Mouse (Mus musculus) intestine, embryonic 15.5 days (tissue): ENCODE results near the gene Xpc. TPM values are rescaled to one million over a fixed set of nuclear protein-coding genes. Genes with fewer than 3 reads are reported as not detected.

Source experiments
- ATAC-seq: fragments of 200-750 bp; cut with Nextera tagmentation; 2 replicates; pipeline ENCODE4 v1.8.0; 2017; ENCODE audit warnings: moderate TSS enrichment, moderate library complexity
- H3K27ac ChIP-seq: fragments of 300-500 bp; sonication (generic); 2 replicates; pipeline ENCODE4 v1.5.1; 2015; ENCODE audit warnings: mild to moderate bottlenecking, inconsistent platforms
- H3K27me3 ChIP-seq: fragments of 300-500 bp; sonication (generic); replicated peaks from 2 replicates; pipeline ENCODE4 v1.6.1; 2015; ENCODE audit warnings: inconsistent platforms
- H3K36me3 ChIP-seq: fragments of 300-500 bp; sonication (generic); 2 replicates; pipeline ENCODE4 v1.6.1; 2015; ENCODE audit warnings: inconsistent platforms
- H3K4me1 ChIP-seq: fragments of 300-500 bp; sonication (generic); replicated peaks from 2 replicates; pipeline ENCODE4 v1.6.1; 2015; ENCODE audit warnings: inconsistent platforms
- H3K4me2 ChIP-seq: fragments of 300-500 bp; sonication (generic); replicated peaks from 2 replicates; pipeline ENCODE4 v1.6.1; 2015; ENCODE audit warnings: mild to moderate bottlenecking, inconsistent platforms
- H3K4me3 ChIP-seq: fragments of 300-500 bp; sonication (generic); replicated peaks from 2 replicates; pipeline ENCODE4 v1.5.1; 2015; ENCODE audit warnings: inconsistent platforms
- H3K9ac ChIP-seq: fragments of 300-500 bp; sonication (generic); 2 replicates; pipeline ENCODE4 v1.6.1; 2015; ENCODE audit warnings: inconsistent platforms
- H3K9me3 ChIP-seq: fragments of 300-500 bp; sonication (generic); 2 replicates; pipeline ENCODE4 v1.6.1; 2016; ENCODE audit warnings: inconsistent platforms
- whole genome bisulfite sequencing: fragments of 180-500 bp; shearing (Covaris S2); methylation state at CpG from one replicate; pipeline ENCODE4 v1.1.7; 2015; 5-methylcytosine and 5-hydroxymethylcytosine counted together
- polyA plus RNA-seq: library from polyadenylated mRNA; unstranded; fragments of >200 nt; fragmentation: Nextera tagmentation; extraction: Ambion mirVana; gene quantifications from 2 replicates; pipeline ENCODE4 v1.2.1, GENCODE M21; 2015

The Xpc gene
- polyA plus RNA-seq, result 15.3 and 16.8 TPM in 2 replicates

DNA sequence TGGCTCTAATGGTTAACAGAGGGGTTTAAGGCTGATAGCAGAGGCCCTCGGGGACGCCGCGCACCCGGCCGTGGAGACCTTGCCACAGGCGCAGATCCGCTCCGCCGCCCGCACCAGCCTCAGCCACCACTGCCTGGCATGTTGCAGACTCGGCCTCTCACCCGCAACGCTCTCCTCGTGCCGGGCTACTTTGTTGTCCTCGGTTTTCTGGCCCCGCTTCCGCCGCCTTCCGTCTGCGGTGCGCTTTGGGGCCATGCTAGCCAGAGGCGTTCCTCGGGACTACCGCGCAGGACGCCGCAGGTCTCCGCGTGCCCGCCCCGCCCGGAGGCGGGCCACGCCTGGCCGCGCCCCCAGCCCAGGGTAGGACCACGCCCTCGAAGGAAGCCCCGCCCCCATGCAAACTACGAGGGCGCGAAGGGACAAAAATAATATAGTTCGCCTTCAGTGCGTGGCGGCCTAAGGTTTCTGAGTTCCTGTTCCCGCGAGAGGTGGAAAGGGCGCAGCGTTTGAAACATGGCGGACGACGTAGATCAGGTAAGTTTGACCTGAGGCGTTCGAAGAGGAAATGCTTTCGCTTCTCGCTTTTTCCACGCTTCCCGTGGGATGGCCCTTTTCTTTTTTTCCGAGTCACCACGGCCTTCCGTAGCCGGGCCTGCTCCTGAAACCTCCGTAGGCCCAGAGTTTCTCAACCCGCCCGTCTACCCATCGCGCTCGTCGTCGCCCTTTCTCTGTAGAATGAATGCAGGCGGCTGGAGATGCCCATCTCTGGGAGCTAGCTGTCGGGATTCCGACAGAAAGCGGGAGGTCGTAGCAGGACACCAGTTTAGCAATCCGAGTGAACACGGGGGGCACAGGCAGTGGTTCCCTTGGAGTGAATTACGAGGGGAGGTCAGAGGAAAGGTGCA lies at the start of gene Xpc, which contains the start of gene Lsm3:
Gene Xpc, minus strand, starts transcription at position 344 of the 905 bp plus-strand sequence.
Gene Lsm3, plus strand, starts transcription at position 384 of the 905 bp plus-strand sequence.
- ATAC-seq, result peak; percentile 99
- Histone ChIP-seq H3K9ac (peak within 1 kb of the TSS; percentile 83), H3K4me3 (peak within 1 kb of the TSS; percentile 67), H3K9me3 (no peaks in the 10 kb centered on the region), H3K36me3 (peaks cover 10% of the 10 kb centered on the region), H3K4me2 (peak within 1 kb of the TSS; percentile 77), H3K4me1 (peaks cover 4% of the 10 kb centered on the region; the same call in 1 of the 2 replicates), H3K27me3 (no peaks in the 10 kb centered on the region), H3K27ac (peak within 1 kb of the TSS; percentile 74; the same call in 1 of the 2 replicates)
- WGBS, result under 1% methylated on average over 80 of the region's 80 CpGs

DNA sequence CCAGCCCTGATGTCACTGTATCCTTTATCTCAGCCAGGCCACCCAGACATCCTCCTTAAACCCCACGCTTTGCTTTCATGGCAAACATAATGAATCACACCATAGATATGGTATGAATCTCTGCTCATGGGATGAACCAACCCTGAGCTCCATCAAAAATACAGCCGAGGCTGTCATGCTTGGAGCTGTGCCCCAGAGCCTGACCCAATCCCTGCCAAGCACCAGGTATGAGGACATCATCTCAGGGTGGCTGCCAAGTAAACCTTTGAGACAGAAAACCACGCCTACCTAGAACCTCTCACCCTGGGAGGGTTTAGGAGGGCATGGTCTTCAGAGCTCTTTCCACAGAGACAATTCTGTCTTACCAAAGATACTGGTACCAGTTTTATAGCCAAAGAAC lies 47.3 kb upstream of the Xpc start:
- 70% methylated on average over 3 of the region's 3 CpGs for WGBS
- Histone ChIP-seq H3K27ac (no peak overlapping the region), H3K4me3 (no peak overlapping the region), H3K27me3 (no peaks in the 10 kb centered on the region), H3K9me3 (no peaks in the 10 kb centered on the region), H3K4me2 (no peak overlapping the region), H3K4me1 (peaks cover 6% of the 10 kb centered on the region), H3K36me3 (no peaks in the 10 kb centered on the region), H3K9ac (no peak overlapping the region)
- no peak for ATAC-seq

DNA sequence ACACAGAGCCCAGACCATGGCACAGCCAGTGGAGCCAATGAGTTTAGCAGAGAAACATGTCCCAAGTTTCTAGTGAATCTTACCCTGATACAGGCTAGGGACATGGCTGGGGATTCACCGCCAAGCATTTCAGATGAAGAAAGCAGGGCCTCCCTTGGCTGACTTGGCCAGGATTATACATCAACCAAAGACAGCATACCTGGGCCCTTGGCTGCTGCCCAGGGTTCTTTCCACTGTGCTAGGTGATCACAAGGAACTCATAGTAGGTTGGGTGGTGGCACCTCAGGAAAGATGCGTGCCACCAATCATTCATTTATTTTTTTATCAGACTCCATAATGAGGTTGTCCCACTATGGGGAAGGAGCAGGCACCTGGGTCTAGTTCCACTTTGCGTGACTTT lies 44.5 kb upstream of the Xpc start:
- no peak for ATAC-seq
- no peak overlapping the region for H3K9ac ChIP-seq
- 94% methylated on average over 3 of the region's 3 CpGs for WGBS
- H3K4me2 ChIP-seq, result no peak overlapping the region
- no peaks in the 10 kb centered on the region for H3K27me3 ChIP-seq
- no peak overlapping the region for H3K4me3 ChIP-seq
- no peaks in the 10 kb centered on the region for H3K9me3 ChIP-seq
- H3K36me3 ChIP-seq, result no peaks in the 10 kb centered on the region
- H3K4me1 ChIP-seq, result no peaks in the 10 kb centered on the region
- H3K27ac ChIP-seq, result no peak overlapping the region

DNA sequence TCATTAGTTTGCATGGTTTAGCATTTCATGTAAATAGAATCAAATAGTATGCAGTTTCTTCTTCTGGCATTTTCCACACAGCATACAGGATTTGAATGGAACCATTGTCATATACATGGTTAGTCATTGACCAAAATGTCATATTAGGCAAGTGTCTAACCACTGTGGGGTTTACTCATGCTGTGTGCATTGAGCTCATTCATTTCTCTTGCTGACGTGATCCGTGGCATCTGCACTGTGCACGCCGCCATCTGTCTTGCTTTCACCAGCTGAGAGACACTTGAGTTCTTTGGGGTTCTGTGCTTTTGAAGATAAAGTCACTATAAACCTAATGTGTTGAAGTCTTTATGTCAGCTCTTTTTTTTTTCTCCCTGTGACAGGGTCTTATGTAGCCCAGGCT lies 43.7 kb upstream of the Xpc start:
- H3K4me3 ChIP-seq, result no peak overlapping the region
- H3K4me2 ChIP-seq, result no peak overlapping the region
- H3K4me1 ChIP-seq, result no peaks in the 10 kb centered on the region
- H3K27me3 ChIP-seq, result no peaks in the 10 kb centered on the region
- H3K27ac ChIP-seq, result no peak overlapping the region
- H3K9ac ChIP-seq, result no peak overlapping the region
- H3K36me3 ChIP-seq, result no peaks in the 10 kb centered on the region
- ATAC-seq, result no peak
- H3K9me3 ChIP-seq, result no peaks in the 10 kb centered on the region
- WGBS, result 70% methylated on average over 4 of the region's 4 CpGs

DNA sequence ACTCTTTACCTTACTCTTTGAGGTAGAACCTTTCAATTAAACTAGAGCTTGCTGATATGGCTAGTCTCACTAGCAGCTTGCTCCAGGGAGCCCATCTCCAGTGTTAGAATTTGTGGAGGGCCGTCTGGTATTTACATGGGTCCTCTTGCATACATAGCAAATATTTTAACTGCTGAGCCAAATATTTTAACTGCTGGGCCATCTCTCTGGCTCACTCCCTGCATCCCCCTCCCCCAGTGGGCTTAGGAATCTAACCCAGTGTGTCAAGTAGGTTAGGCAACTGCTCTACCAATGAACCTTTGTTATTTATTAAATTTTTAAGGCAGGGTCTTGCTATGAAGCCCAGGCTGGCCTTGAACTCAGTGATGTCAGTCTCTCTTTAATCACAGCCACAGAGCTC lies 42.9 kb upstream of the Xpc start:
- WGBS, result 11% methylated on average over 1 of the region's 1 CpGs
- no peaks in the 10 kb centered on the region for H3K9me3 ChIP-seq
- H3K4me3 ChIP-seq, result no peak overlapping the region

DNA sequence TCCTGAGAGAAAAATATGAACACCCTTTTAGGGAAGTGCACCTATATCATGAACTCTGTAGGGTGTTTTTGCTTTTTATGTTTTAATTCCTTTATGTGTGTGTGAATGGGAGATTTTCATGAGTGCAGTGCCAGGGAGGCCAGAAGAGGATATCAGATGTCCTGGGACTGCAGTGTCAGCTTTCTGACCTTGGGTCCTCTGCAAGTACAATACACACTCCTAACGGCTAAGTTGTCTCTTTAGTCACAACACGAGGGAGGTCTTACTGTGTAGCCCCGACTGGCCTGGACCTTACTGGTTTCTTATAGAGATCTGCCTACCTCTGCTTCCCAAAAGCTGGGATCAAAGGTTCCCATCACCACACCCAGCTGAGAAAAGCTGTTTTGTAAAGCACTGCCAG lies 37.0 kb upstream of the Xpc start:
- 53% methylated on average over 3 of the region's 3 CpGs for WGBS
- Histone ChIP-seq H3K9ac (no peak overlapping the region), H3K27me3 (no peaks in the 10 kb centered on the region), H3K27ac (no peak overlapping the region), H3K4me1 (no peaks in the 10 kb centered on the region), H3K4me2 (no peak overlapping the region), H3K9me3 (no peaks in the 10 kb centered on the region), H3K36me3 (no peaks in the 10 kb centered on the region), H3K4me3 (no peak overlapping the region)
- ATAC-seq, result no peak

More for the DNA sequence above, 42.9 kb upstream of the Xpc start:
- Histone ChIP-seq H3K4me2 (no peak overlapping the region), H3K27me3 (no peaks in the 10 kb centered on the region), H3K36me3 (no peaks in the 10 kb centered on the region), H3K27ac (no peak overlapping the region), H3K9ac (no peak overlapping the region), H3K4me1 (no peaks in the 10 kb centered on the region)
- no peak for ATAC-seq

DNA sequence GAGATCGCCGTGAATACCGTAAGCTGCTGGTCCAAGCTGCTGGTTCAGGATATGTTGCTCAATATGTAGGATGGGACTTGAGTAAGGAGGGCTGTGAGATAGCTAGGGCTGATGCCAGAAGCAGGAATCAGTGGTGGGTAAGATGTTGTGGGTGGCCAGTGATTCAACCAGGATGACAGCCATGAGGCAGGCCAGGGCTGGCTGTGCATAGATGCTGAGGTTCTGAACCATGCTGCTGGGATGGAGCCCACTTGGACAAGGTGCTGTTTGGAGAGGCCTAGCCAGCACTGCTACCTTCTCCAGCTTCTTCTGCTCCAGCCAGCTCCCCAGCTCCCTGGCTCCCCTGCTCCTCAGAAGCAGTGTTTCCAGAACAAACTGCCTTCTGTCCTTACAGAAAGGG lies 36.0 kb upstream of the Xpc start:
- Histone ChIP-seq H3K27ac (no peak overlapping the region), H3K4me3 (no peak overlapping the region), H3K4me1 (no peaks in the 10 kb centered on the region), H3K4me2 (no peak overlapping the region), H3K36me3 (no peaks in the 10 kb centered on the region), H3K27me3 (no peaks in the 10 kb centered on the region), H3K9ac (no peak overlapping the region), H3K9me3 (no peaks in the 10 kb centered on the region)
- no peak for ATAC-seq
- WGBS, result 95% methylated on average over 3 of the region's 3 CpGs

DNA sequence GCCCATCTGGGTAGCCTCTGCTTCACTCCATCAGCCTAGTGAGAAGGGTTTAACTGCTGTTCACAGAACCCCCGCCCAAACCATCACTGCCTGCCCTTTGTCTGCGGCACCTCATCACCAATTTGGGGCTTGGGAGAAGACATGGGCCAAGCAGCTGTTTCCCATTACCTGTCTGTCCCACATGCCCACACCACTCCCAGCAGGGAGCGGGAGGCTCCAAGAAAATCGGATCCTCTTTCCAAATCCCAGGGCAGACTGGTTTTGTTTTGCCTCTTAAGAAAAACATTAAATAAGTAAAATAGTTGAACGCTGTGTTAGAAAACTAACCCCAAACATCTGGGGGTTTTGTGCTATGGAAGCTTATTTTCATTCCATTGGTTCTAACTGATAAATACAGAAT lies 33.9 kb upstream of the Xpc start:
- Histone ChIP-seq H3K27me3 (no peaks in the 10 kb centered on the region), H3K4me2 (no peak overlapping the region), H3K4me1 (no peaks in the 10 kb centered on the region), H3K36me3 (no peaks in the 10 kb centered on the region), H3K4me3 (no peak overlapping the region), H3K9ac (no peak overlapping the region), H3K9me3 (no peaks in the 10 kb centered on the region), H3K27ac (no peak overlapping the region)
- 65% methylated on average over 5 of the region's 5 CpGs for WGBS
- ATAC-seq, result no peak

DNA sequence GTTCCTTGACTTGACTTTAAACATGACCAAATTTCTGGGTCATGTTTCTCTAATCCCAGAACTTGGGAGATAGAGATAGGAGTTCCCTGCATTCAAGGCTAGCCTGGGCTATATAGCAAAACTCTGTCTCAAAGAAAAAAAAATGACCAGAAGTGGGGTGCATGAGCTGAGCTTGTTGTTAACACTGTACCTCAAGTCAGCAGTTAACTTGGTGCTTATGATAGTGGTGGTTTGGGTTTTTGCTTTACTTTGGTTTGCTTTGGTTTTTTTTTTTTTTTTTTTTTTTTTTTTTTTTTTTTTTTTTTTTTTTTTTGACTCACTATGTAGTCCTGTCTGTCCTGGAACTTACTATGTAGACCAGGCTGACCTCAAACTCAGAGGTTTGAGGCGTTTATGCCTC lies 31.6 kb upstream of the Xpc start:
- Histone ChIP-seq H3K27ac (no peak overlapping the region), H3K9ac (no peak overlapping the region), H3K27me3 (no peaks in the 10 kb centered on the region), H3K9me3 (no peaks in the 10 kb centered on the region), H3K36me3 (no peaks in the 10 kb centered on the region), H3K4me2 (no peak overlapping the region), H3K4me1 (no peaks in the 10 kb centered on the region), H3K4me3 (no peak overlapping the region)
- WGBS, result 54% methylated on average over 1 of the region's 1 CpGs
- no peak for ATAC-seq

DNA sequence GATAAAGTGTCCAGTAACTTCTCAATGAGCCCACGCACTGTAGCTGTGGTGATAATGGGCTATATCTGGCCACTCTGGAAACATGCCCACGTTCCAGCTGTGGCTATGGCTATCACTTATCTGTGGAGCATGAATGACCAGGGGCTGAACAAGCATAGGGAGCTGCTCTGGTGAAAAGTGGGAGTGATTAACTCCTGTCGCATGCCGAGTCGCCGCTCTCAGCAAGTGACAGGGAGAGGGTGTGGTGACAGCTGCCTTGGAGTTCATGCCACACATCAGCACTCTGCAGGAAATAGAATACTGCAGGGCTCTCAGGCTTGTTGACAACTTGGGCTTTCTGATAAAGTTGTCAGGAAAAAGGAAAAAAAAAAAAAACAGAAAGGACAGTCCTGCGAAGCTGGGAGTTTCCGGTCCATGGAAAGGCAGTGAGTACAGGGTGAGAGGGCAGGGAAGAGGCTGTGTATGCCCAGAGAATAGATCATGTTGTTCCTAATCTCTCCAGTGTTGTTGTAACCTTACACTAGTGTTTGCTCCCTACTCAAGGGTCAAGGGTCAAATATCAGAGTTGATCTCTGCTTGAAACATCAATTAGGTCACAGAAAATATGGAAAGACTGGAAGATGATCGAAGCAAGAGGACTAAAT lies 30.7 kb upstream of the Xpc start:
- Histone ChIP-seq H3K9me3 (no peaks in the 10 kb centered on the region), H3K27ac (no peak overlapping the region), H3K4me3 (no peak overlapping the region), H3K4me2 (no peak overlapping the region), H3K27me3 (no peaks in the 10 kb centered on the region), H3K9ac (no peak overlapping the region), H3K4me1 (no peaks in the 10 kb centered on the region), H3K36me3 (no peaks in the 10 kb centered on the region)
- WGBS, result 48% methylated on average over 9 of the region's 9 CpGs
- ATAC-seq, result peak; percentile 80

DNA sequence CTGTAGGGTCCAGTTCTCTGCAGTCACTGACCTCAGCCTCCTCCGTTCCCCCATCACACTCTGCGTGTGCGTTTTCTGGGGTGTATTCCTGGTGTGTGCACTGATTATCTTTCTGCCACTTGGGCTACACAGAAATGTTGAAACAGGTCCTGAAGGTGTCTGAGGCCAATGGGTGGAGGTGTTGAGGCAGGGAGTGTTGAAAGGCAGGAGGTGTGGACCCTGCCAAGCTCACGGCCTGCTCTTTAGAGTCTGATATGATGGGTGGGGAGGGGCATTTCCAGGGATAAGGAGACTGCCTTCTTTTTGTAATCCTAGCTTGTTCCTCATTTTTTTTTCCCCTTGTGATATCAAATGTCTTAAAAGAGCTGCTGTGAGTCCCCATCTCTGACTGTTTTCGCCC lies 27.4 kb upstream of the Xpc start:
- 80% methylated on average over 5 of the region's 5 CpGs for WGBS
- Histone ChIP-seq H3K4me1 (no peaks in the 10 kb centered on the region), H3K4me2 (no peak overlapping the region), H3K4me3 (no peak overlapping the region), H3K36me3 (no peaks in the 10 kb centered on the region), H3K27ac (no peak overlapping the region), H3K9me3 (no peaks in the 10 kb centered on the region), H3K27me3 (no peaks in the 10 kb centered on the region), H3K9ac (no peak overlapping the region)
- ATAC-seq, result no peak

DNA sequence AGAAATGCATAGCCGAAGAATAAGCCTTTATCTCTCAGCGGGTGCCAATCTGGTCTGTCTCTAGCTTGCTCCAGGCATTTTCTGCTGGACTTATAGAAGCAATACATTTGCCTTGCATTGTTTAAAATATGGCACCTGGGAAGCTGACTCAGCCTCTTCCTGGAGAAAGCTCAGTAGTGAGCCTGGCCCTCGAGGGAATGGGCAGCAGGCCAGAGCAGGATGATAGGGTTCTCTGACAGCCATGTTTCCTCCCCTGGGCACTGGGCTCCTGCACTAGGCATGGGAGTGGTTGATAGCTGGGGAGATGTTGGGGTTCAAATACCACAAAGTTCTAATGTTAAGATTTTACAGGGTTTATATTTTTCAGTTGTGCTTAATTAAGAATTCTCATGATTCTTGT lies 25.6 kb upstream of the Xpc start:
- WGBS, result 40% methylated on average over 3 of the region's 3 CpGs
- no peak overlapping the region for H3K4me2 ChIP-seq
- no peak overlapping the region for H3K9ac ChIP-seq
- no peaks in the 10 kb centered on the region for H3K9me3 ChIP-seq
- no peaks in the 10 kb centered on the region for H3K4me1 ChIP-seq
- no peak overlapping the region for H3K27ac ChIP-seq
- no peaks in the 10 kb centered on the region for H3K36me3 ChIP-seq
- ATAC-seq, result no peak
- H3K27me3 ChIP-seq, result no peaks in the 10 kb centered on the region
- no peak overlapping the region for H3K4me3 ChIP-seq
